Mouse (Mus musculus) lung, postnatal 36 days (tissue): ENCODE measurements at regions not wholly inside any gene's neighbourhood (a gene's known extent, or its start where the extent isn't known, plus 50 kb on each side); places are given as distances from the start of the nearest gene placed in this dataset.

Experiments used
- DNase-seq: peaks from one replicate; pipeline ENCODE4 v3.0.0; 2022; ENCODE audit warnings: mixed read lengths

- no peak for DNase-seq
Measured at GRCm38 (mm10) chr3:148555324-148555723, 435.0 kb downstream of the Adgrl2 start.

DNA sequence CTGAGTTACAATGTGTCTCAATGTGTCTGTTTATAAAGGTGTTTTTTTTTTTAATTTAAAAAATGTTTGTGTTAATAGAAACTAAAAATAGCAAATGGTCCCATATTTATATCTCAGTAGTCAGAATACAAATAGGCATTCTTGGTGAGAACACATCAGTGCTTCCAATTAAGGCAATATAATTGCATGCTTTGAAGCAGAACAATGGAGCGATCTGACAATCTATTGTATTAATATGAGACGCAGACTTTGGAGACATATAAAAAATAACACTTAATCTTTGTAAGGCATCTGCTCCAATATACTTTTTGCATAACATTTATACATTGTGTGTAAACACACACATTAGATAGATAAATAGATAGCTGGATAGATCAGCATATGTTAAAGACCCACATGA, 439.6 kb downstream of the Adgrl2 start:
- no peak for DNase-seq

DNA sequence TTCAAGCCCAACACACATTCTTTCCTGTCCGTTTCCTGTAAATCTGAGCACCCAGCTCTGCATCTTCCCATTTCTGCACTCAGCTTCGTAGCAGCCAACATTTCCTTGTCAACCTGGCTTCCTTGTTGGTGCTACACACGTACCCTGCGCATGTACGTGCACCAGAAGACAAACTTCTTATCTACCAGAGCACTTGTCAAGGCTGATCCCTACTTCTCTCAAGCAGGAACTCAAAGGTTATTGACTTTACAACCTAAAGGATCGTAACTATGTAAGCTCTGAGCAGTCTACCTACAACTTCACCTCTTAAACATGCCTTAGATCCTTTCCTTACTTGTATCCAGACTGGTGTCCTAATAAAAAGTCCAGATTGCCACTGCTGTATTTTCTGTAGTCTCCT, 445.4 kb downstream of the Adgrl2 start:
- DNase-seq = no peak

GRCm38 (mm10) chr3:148542217-148542616, 448.1 kb downstream of the Adgrl2 start:
- DNase-seq = no peak

- no peak for DNase-seq
Measured at GRCm38 (mm10) chr3:148537669-148538271, 452.6 kb downstream of the Adgrl2 start.

GRCm38 (mm10) chr3:148529893-148530292, 460.5 kb downstream of the Adgrl2 start:
- DNase-seq = no peak

GRCm38 (mm10) chr3:148510381-148510780, 480.0 kb downstream of the Adgrl2 start:
- DNase-seq = no peak

DNA sequence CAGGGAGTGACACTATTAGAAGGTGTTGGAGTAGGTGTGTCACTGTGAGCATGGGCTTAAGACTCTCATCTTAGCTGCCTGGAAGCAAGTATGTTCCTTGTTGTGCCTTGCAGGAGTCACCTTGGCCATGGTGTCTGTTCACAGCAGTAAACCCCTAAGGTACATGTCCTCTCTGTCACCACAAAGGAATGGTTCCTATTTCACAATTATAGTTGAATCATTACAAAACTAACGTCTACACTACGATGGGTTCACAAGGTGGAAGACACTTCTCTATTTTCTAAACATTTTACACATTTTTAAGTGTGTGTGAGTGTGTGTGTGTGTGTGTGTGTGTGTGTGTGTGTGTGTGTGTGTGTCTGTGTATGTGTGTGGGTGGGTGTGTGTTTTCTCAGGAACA, 485.4 kb downstream of the Adgrl2 start:
- DNase-seq = no peak

DNA sequence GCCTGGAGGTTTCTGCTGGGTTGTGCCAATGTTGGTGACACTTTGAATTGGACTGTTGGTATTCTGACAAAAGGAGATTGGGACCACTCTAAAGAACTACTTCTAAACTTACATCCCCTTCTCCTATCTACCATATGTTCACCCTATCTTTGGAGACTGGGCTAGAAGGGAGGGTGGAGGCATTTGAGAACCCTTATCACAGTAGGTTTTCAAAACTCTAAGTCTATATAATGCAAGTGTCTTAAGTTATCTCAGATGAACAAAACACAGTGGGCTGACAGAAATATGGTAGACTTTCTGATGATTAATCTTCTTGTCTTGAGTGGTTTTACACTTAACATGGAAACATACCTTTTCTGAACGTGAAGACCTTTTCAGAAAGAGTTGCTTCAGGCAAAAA, 486.9 kb downstream of the Adgrl2 start:
- DNase-seq = no peak

DNA sequence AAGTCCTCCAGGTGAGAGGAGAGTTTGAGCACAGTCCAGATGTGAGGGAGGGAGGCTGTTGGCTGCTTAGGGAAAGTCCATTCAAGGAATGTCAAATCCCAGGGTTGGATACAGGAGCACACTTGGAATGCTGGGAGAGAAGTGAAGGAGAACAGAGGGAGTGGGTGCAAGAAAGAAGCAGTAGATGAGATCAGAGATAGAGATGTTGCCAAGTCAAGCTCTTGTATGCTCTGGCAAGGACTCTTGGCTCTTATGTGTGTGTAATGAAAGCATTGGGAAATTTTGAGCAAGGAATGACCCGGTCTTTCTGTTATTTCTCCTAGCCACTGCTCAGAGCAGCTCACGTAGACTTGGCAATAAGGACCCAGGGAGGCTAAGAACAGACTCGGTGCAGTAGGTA, 488.6 kb downstream of the Adgrl2 start:
- DNase-seq = peak; percentile 22

DNA sequence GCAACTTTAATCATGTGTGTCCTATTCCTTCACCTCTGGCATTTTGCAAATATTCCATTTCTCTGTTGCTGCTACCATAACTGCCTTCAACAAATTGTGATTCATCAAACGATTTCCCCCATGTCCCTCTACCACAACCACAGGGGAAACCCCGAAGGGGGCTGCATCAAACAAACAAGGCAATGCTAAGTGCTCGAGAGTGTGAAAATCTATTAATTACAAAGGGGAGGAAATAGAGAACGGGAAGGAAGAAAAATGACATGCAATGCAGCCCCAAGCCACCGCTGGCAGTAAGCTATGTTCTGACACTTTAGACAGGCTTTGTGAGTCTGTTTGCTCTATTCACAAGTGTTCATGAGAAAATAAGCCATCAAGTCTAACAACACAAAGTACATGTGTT, 493.7 kb downstream of the Adgrl2 start:
- no peak for DNase-seq

DNA sequence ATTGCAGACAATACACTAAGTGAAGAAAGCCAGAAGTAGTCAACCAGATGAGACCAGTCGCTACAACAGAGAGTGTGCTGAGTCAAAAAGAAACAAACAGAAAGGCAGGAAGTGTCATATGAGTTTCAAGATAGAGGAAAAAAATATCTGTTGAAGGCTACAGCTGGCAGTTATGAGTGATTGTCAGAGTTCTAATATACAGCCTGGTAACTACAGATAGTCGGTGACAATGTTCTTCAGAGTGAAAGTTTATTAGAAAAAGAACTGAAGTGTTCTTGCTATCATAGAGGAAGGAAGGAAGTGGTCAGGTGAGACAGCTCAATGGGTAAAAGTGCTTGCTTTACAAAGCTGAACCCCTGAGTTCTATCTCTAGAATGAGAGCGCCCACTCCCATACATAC, 499.1 kb downstream of the Adgrl2 start:
- no peak for DNase-seq

DNA sequence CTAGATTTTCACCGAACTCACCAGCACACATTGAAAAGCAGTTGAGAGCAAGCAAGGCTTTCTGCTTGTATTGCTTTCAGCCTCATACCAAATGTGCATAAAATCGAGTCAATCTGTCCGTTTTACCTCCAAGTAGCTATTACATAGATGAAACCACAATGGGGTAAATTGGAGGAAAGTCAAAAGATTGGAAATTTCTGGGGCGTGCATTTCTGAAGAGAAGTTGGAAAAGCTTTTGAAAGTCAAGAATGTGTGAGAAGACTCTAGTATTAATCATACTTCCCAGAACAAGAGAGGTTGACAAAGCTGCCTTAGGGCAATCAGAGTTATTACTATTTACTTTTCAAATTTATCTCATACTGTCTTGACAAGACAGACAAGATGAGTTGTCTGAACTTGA, 501.2 kb downstream of the Adgrl2 start:
- no peak for DNase-seq

GRCm38 (mm10) chr3:148487949-148488348, 502.4 kb downstream of the Adgrl2 start:
- DNase-seq = no peak

DNA sequence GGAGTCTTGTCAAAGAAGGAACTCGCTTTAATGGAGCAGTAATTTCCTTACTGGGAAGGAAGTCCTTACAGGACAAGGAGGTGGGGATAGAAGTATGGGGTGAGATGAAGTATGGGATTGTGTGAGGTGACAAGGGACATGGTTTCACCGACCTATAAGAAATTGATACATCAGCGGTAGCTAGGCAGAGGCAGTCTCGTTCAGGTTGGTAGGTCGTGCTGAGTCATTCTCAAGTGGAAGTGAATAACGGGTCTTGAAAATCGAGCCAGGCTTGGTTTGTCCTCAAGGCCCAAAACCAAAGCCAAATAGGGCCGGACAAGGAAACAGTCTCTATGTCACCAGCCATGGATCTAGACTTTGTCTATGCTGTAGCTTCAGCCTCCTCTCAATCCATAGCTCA, 514.5 kb downstream of the Adgrl2 start:
- DNase-seq = no peak

- DNase-seq = no peak
Measured at GRCm38 (mm10) chr3:148472943-148473444, 517.4 kb downstream of the Adgrl2 start.

DNA sequence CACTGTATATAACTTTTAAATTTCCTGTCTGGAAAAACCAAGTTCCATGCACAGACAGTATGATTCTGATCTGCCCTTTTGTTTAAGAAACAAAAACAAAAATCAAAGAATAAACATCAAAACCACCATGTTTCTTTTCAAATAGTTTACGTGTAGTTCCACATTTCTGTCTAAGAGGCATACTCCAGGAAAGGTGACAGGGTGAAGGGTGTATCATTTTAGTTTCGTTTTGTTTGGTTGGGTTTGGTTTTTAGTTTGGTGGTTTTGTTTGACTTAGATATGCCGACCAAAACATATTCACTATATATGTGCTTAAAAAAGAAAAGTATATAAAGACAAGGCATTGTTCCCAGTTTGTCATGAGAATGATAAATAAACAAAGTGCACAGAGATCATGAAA, 524.9 kb downstream of the Adgrl2 start:
- no peak for DNase-seq

DNA sequence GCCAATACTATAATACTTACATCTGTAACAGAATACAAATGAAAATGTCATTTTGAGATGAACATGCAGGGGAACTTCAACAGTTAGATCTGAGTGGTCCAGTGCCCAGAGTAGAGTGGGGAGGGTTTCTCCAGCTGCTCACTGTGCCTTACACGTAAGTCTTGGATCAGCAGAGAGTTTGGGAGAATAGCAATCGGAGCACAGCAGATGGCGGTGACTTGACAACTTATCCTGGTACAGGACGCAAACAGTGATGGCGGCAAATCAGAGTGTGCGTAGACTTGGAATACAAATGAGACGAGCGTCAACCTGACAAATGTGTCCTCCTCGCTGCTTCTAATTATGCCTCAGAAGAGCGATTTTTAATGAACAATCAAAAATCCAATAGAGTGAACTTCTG, 527.6 kb downstream of the Adgrl2 start:
- DNase-seq = no peak

GRCm38 (mm10) chr3:148448888-148449287, 541.5 kb downstream of the Adgrl2 start:
- DNase-seq = no peak

- DNase-seq = no peak
Measured at GRCm38 (mm10) chr3:148448465-148448864, 541.9 kb downstream of the Adgrl2 start.

DNA sequence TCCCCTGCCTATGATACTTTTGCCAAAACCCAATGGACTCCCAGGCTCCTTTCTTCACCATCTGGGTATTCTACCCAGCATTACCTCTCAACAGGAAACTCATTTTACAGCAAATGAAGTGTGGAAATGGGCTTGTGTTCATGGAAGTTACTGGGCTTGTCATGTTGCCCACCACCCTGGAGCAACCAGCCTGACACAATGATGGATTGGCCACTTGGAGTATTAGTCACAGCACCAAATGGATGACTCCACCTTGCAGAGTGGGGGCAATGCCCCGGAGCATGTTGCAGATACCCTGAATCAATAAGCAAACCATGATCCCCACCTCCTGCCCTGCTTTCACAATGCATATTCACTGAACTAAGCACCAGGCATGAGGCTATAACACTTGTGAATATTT, 543.5 kb downstream of the Adgrl2 start:
- no peak for DNase-seq

GRCm38 (mm10) chr3:148443012-148443411, 547.3 kb downstream of the Adgrl2 start:
- DNase-seq = no peak

DNA sequence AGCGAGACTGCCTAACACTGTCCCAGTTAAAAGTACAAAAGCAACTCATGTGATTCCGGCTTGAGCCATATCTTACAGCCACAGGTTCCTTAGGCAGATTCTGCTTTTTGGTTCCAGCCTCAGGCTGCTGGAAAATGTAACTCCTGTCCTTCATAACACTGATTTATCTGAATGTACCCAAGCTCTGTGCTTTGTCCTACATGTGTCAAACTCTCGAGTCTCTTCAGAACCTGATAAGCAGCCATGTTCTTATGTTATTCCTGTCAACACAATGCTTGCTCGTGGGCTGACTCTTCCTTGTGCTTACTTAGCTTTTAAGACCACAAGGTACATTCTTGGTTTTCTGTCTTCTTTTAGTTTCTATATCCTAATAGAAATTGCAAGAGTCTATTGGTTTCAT, 556.3 kb downstream of the Adgrl2 start:
- no peak for DNase-seq

DNA sequence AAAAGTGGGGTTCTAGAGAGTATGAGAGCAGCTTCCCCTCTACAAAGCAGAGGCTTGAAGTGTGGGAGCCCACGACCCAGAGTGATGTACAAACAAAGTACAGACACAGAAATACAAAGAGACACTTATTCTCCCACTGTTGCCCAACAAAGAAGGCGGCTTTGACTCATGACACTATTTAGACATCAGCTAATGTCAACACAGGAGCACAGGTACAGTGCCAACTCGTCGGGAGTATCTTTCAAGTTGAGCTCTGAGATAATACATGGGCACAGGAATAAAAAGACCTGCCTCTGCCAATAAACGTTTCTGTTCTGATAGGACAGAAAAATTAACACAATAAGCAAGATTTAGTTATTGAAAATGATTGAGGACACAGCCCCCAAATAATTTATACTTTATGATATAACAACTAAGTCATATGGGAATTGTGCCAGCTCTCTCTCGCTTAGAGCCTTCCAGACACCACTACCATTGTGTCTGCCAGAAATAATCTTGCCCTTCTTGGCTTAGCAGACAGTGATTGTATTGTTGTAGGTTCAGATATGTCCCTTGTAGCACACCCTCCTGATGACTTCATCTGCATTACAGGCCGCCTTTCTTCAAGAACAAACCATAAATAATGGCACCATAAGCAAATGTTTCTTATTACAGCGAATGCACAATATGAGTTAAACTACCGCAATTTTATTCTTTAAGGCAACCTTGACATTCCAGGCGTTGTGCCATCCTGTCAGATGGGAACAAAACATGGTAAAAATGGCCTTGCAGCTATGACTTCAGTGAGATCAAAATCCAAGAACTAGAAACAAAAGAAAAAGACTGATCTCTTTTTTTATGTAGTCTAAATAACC, 561.1 kb downstream of the Adgrl2 start:
- DNase-seq = no peak
